Mouse (Mus musculus): ENCODE results near the gene Gm10188. TPM values are rescaled to one million over a fixed set of nuclear protein-coding genes. Genes with fewer than 3 reads are reported as not detected.
A peak's percentile ranks its signal among the peaks of the same experiment; 100 is the strongest.

Gene Gm10188
- total RNA-seq, 2 experiments from 2014 or later, result not detected

- DNase-seq (ENCODE audit: low spot score in 2 of 2), result peak in 1 of 2 experiments; percentile 43
These were observed 3.1 kb downstream of the Gm10188 start for GRCm38 (mm10) chr1:132226297-132227080.

GRCm38 (mm10) chr1:132222166-132222565, 7.4 kb downstream of the Gm10188 start:
- no peak for DNase-seq (ENCODE audit: low spot score in 2 of 2)

- DNase-seq (ENCODE audit: low spot score in 2 of 2), result no peak
These were observed 7.9 kb downstream of the Gm10188 start for GRCm38 (mm10) chr1:132221627-132222026.

GRCm38 (mm10) chr1:132216276-132216675, 13.3 kb downstream of the Gm10188 start:
- no peak for DNase-seq (ENCODE audit: low spot score in 2 of 2)

- DNase-seq (ENCODE audit: low spot score in 2 of 2), result no peak
These were observed 16.5 kb downstream of the Gm10188 start for GRCm38 (mm10) chr1:132213076-132213475.

- peak; percentile 88 to 95 for DNase-seq (ENCODE audit: low spot score in 2 of 2)
These were observed 17.3 kb downstream of the Gm10188 start for GRCm38 (mm10) chr1:132212218-132212617.

- DNase-seq (ENCODE audit: low spot score in 2 of 2), result no peak
These were observed 17.9 kb downstream of the Gm10188 start for GRCm38 (mm10) chr1:132211672-132212071.

GRCm38 (mm10) chr1:132210922-132211321, 18.6 kb downstream of the Gm10188 start:
- DNase-seq (ENCODE audit: low spot score in 2 of 2), result no peak

- DNase-seq (ENCODE audit: low spot score in 2 of 2), result no peak
These were observed 20.2 kb downstream of the Gm10188 start for GRCm38 (mm10) chr1:132209400-132209799.

- DNase-seq (ENCODE audit: low spot score in 2 of 2), result peak; percentile 52 to 70
These were observed 21.4 kb downstream of the Gm10188 start for GRCm38 (mm10) chr1:132208154-132208553.

- DNase-seq (ENCODE audit: low spot score in 2 of 2), result no peak
These were observed 22.7 kb downstream of the Gm10188 start for GRCm38 (mm10) chr1:132206828-132207227.

GRCm38 (mm10) chr1:132205958-132206357, 23.6 kb downstream of the Gm10188 start:
- no peak for DNase-seq (ENCODE audit: low spot score in 2 of 2)

- no peak for DNase-seq (ENCODE audit: low spot score in 2 of 2)
These were observed 26.8 kb downstream of the Gm10188 start for GRCm38 (mm10) chr1:132202771-132203170.

- no peak for DNase-seq (ENCODE audit: low spot score in 2 of 2)
These were observed 27.6 kb downstream of the Gm10188 start for GRCm38 (mm10) chr1:132201936-132202335.

GRCm38 (mm10) chr1:132201511-132201860, 28.1 kb downstream of the Gm10188 start:
- DNase-seq (ENCODE audit: low spot score in 2 of 2), result no peak

GRCm38 (mm10) chr1:132200562-132201510, 28.7 kb downstream of the Gm10188 start:
- no peak for DNase-seq (ENCODE audit: low spot score in 2 of 2)

- no peak for DNase-seq (ENCODE audit: low spot score in 2 of 2)
These were observed 29.6 kb downstream of the Gm10188 start for GRCm38 (mm10) chr1:132199934-132200333.

- no peak for DNase-seq (ENCODE audit: low spot score in 2 of 2)
These were observed 30.3 kb downstream of the Gm10188 start for GRCm38 (mm10) chr1:132199244-132199643.

- no peak for DNase-seq (ENCODE audit: low spot score in 2 of 2)
These were observed 31.0 kb downstream of the Gm10188 start for GRCm38 (mm10) chr1:132198401-132199071.

GRCm38 (mm10) chr1:132197666-132198065, 31.9 kb downstream of the Gm10188 start:
- DNase-seq (ENCODE audit: low spot score in 2 of 2), result no peak

- DNase-seq (ENCODE audit: low spot score in 2 of 2), result no peak
These were observed 33.2 kb downstream of the Gm10188 start for GRCm38 (mm10) chr1:132196337-132196736.
